Mouse (Mus musculus) spleen, embryonic (tissue): ENCODE measurements around the gene Ggcx.

Experiments
- CTCF ChIA-PET: fragments of 350-600 bp; sonication (Branson Sonifier 250); formaldehyde crosslinking; loops from one replicate; lab custom pipeline; 2022; lab: Charles Lee

Gene Ggcx

GRCm38 (mm10) chr6:72386561-72386960, 27.5 kb upstream of the Ggcx start:
- CTCF ChIA-PET, result no interaction called here

- CTCF ChIA-PET, result no interaction called here
Observed at GRCm38 (mm10) chr6:72387816-72388215, 26.3 kb upstream of the Ggcx start.

- CTCF ChIA-PET, result no interaction called here
Observed at GRCm38 (mm10) chr6:72388266-72388665, 25.8 kb upstream of the Ggcx start.

- CTCF ChIA-PET, result interaction anchor here (2.0 kb wide), 1 partner anchor 8 kb away, joined by 5 read pairs; the partner anchor contains the start of gene Vamp5
Observed at GRCm38 (mm10) chr6:72388791-72389329, 25.2 kb upstream of the Ggcx start.

GRCm38 (mm10) chr6:72389471-72389940, 24.6 kb upstream of the Ggcx start:
- CTCF ChIA-PET, result interaction anchor here (0.5 to 2.0 kb wide), 3 partner anchors 9 to 757 kb away, joined by 3 to 7 read pairs (median 5); partner anchors contain the start of genes Kdm3a and Vamp5

- CTCF ChIA-PET, result interaction anchor here (0.5 to 2.0 kb wide), 5 partner anchors 9 to 757 kb away, joined by 3 to 9 read pairs (median 5); partner anchors contain the start of genes Kdm3a and Vamp5
Observed at GRCm38 (mm10) chr6:72389941-72390771, 24.0 kb upstream of the Ggcx start, which contains the start of gene Vamp8. TSS of gene Vamp8 (minus strand) at chr6:72390703.

GRCm38 (mm10) chr6:72390795-72391521, 23.1 kb upstream of the Ggcx start:
- CTCF ChIA-PET, result interaction anchor here (0.5 to 2.0 kb wide), 5 partner anchors 10 to 26 kb away, joined by 4 to 9 read pairs (median 5); partner anchors contain the start of gene Vamp5

GRCm38 (mm10) chr6:72392341-72392740, 21.8 kb upstream of the Ggcx start:
- CTCF ChIA-PET, result no interaction called here

GRCm38 (mm10) chr6:72396837-72397251, 17.3 kb upstream of the Ggcx start:
- CTCF ChIA-PET, result no interaction called here

- CTCF ChIA-PET, result no interaction called here
Observed at GRCm38 (mm10) chr6:72399967-72400366, 14.1 kb upstream of the Ggcx start.

- CTCF ChIA-PET, result interaction anchor here (0.7 to 1.3 kb wide), 2 partner anchors 109 to 149 kb away, joined by 3 to 5 read pairs; no protein-coding TSS in a partner anchor
Observed at GRCm38 (mm10) chr6:72401875-72402274, 12.2 kb upstream of the Ggcx start.

- CTCF ChIA-PET, result no interaction called here
Observed at GRCm38 (mm10) chr6:72405356-72405755, 8.8 kb upstream of the Ggcx start.

GRCm38 (mm10) chr6:72407119-72407518, 7.0 kb upstream of the Ggcx start:
- CTCF ChIA-PET, result interaction anchor here (0.6 kb wide), 2 partner anchors 43 to 68 kb away, joined by 3 to 4 read pairs; no protein-coding TSS in a partner anchor

- CTCF ChIA-PET, result no interaction called here
Observed at GRCm38 (mm10) chr6:72409567-72409966, 4.5 kb upstream of the Ggcx start.

- CTCF ChIA-PET, result no interaction called here
Observed at GRCm38 (mm10) chr6:72410003-72410402, 4.1 kb upstream of the Ggcx start.

GRCm38 (mm10) chr6:72410518-72410917, 3.6 kb upstream of the Ggcx start:
- CTCF ChIA-PET, result interaction anchor here (0.6 kb wide), 1 partner anchor 20 kb away, joined by 4 read pairs; the partner anchor contains the start of gene Vamp8

- CTCF ChIA-PET, result no interaction called here
Observed at GRCm38 (mm10) chr6:72415181-72415580, 1.1 kb downstream of the Ggcx start.

GRCm38 (mm10) chr6:72415964-72416772, 2.1 kb downstream of the Ggcx start:
- CTCF ChIA-PET, result interaction anchor here (0.6 to 0.7 kb wide), 2 partner anchors 47 to 117 kb away, joined by 4 to 9 read pairs; no protein-coding TSS in a partner anchor

- CTCF ChIA-PET, result interaction anchor here (1.3 kb wide), 1 partner anchor 116 kb away, joined by 3 read pairs; no protein-coding TSS in a partner anchor
Observed at GRCm38 (mm10) chr6:72418279-72418678, 4.2 kb downstream of the Ggcx start.

GRCm38 (mm10) chr6:72419806-72420205, 5.7 kb downstream of the Ggcx start:
- CTCF ChIA-PET, result no interaction called here
